Mouse (Mus musculus) erythroblast, embryonic 14.5 days (primary cell): ENCODE data around the gene Ccdc149.

Experiments used
- GATA1 ChIP-seq: IDR thresholded peaks from 2 replicates; pipeline ENCODE4 v1.6.1; 2012; ENCODE audit warnings: low read length, inconsistent platforms, mixed read lengths
- TAL1 ChIP-seq: IDR thresholded peaks from 3 replicates; pipeline ENCODE4 v1.6.1; 2012; ENCODE audit warnings: low read length, inconsistent platforms, mixed read lengths

- TF ChIP-seq GATA1 (no peak), TAL1 (no peak)
Observed at GRCm38 (mm10) chr5:52515246-52516021, 44.1 kb upstream of the Ccdc149 start.
